Mouse (Mus musculus): ENCODE results near the gene Zfp239.

Zfp239 gene

GRCm38 (mm10) chr6:117868187-117868586 lies 6.3 kb downstream of the Zfp239 start:
- CTCF ChIA-PET = no interaction called here
- POLR2A ChIA-PET = interaction anchor here in 2 of 4 experiments (1.1 to 11.7 kb wide), 5 partner anchors 11 to 49 kb away, joined by 3 to 320 read pairs (median 3); no protein-coding TSS in a partner anchor

GRCm38 (mm10) chr6:117871034-117871433 lies 9.1 kb downstream of the Zfp239 start:
- CTCF ChIA-PET = interaction anchor here in 3 of 4 experiments (0.5 to 2.4 kb wide), 9 partner anchors 8 to 51 kb away, joined by 3 to 11 read pairs (median 5); no protein-coding TSS in a partner anchor

GRCm38 (mm10) chr6:117873450-117873849 lies 11.6 kb downstream of the Zfp239 start:
- POLR2A ChIA-PET = interaction anchor here (0.6 to 11.7 kb wide), 16 partner anchors 9 to 319 kb away, joined by 3 to 320 read pairs (median 16); partner anchors contain the start of genes Hnrnpf (in 1 of the 4), Zfp239 (in 1 of the 4) and Zfp637 (in 1 of the 4)

More at GRCm38 (mm10) chr6:117871034-117871433, 9.1 kb downstream of the Zfp239 start:
- POLR2A ChIA-PET = interaction anchor here (0.7 to 11.7 kb wide), 49 partner anchors 8 to 268 kb away, joined by 3 to 320 read pairs (median 7); partner anchors contain the start of genes Zfp637 (in 3 of the 4), Fxyd4 (in 2 of the 4), Hnrnpf (in 2 of the 4) and Csgalnact2 (in 1 of the 4)

GRCm38 (mm10) chr6:117874621-117875281 lies 12.9 kb downstream of the Zfp239 start:
- ChIA-PET POLR2A (interaction anchor here in 3 of 4 experiments (0.6 to 11.7 kb wide), 12 partner anchors 8 to 54 kb away, joined by 3 to 320 read pairs (median 4); partner anchors contain the start of gene Zfp239 (in 1 of the 3)), CTCF (interaction anchor here in 3 of 4 experiments (0.6 to 1.2 kb wide), 3 partner anchors 11 to 878 kb away, joined by 3 to 7 read pairs (median 4); no protein-coding TSS in a partner anchor)

More at GRCm38 (mm10) chr6:117873450-117873849, 11.6 kb downstream of the Zfp239 start:
- CTCF ChIA-PET = interaction anchor here in 2 of 4 experiments (0.6 to 0.7 kb wide), 2 partner anchors 10 to 25 kb away, joined by 4 to 7 read pairs; no protein-coding TSS in a partner anchor

- CTCF ChIA-PET = interaction anchor here in 2 of 4 experiments (0.6 to 1.2 kb wide), 3 partner anchors 29 to 53 kb away, joined by 3 to 4 read pairs (median 3); no protein-coding TSS in a partner anchor
- POLR2A ChIA-PET = interaction anchor here (0.6 to 7.7 kb wide), 45 partner anchors 7 to 187 kb away, joined by 3 to 57 read pairs (median 6); partner anchors contain the start of genes Hnrnpf (in 3 of the 4) and Zfp637 (in 1 of the 4)
These were observed 17.0 kb downstream of the Zfp239 start for GRCm38 (mm10) chr6:117878700-117879407.

- CTCF ChIA-PET = interaction anchor here in 2 of 4 experiments (0.6 to 1.2 kb wide), 3 partner anchors 29 to 53 kb away, joined by 3 to 4 read pairs (median 3); no protein-coding TSS in a partner anchor
- POLR2A ChIA-PET = interaction anchor here (0.7 to 7.7 kb wide), 41 partner anchors 8 to 86 kb away, joined by 3 to 117 read pairs (median 6); partner anchors contain the start of genes Hnrnpf (in 3 of the 4) and Zfp637 (in 1 of the 4)
These were observed 17.7 kb downstream of the Zfp239 start for GRCm38 (mm10) chr6:117879408-117880115.

GRCm38 (mm10) chr6:117880394-117880838 lies 18.5 kb downstream of the Zfp239 start:
- ChIA-PET POLR2A (interaction anchor here (0.7 to 14.3 kb wide), 26 partner anchors 8 to 57 kb away, joined by 3 to 520 read pairs (median 16); partner anchors contain the start of genes Hnrnpf (in 3 of the 4) and Fxyd4 (in 1 of the 4)), CTCF (interaction anchor here in 1 of 4 experiments (1.5 to 1.9 kb wide), 2 partner anchors 9 to 17 kb away, joined by 3 to 6 read pairs; no protein-coding TSS in a partner anchor)

GRCm38 (mm10) chr6:117881229-117881628 lies 19.3 kb downstream of the Zfp239 start:
- POLR2A ChIA-PET = interaction anchor here (0.6 to 14.3 kb wide), 50 partner anchors 9 to 1933 kb away, joined by 3 to 520 read pairs (median 6); partner anchors contain the start of genes Hnrnpf (in 3 of the 4), Fxyd4 (in 2 of the 4) and Zfp637 (in 1 of the 4)

GRCm38 (mm10) chr6:117881997-117882396 lies 20.1 kb downstream of the Zfp239 start:
- ChIA-PET CTCF (interaction anchor here in 3 of 4 experiments (0.6 to 1.9 kb wide), 6 partner anchors 11 to 40 kb away, joined by 3 to 6 read pairs (median 4); no protein-coding TSS in a partner anchor), POLR2A (interaction anchor here (0.7 to 14.3 kb wide), 41 partner anchors 9 to 184 kb away, joined by 3 to 520 read pairs (median 8); partner anchors contain the start of genes Hnrnpf (in 3 of the 4) and Zfp637 (in 1 of the 4))

More at GRCm38 (mm10) chr6:117881229-117881628, 19.3 kb downstream of the Zfp239 start:
- CTCF ChIA-PET = interaction anchor here (0.5 to 1.9 kb wide), 12 partner anchors 9 to 104 kb away, joined by 3 to 10 read pairs (median 4); partner anchors contain the start of gene Zfp637 (in 1 of the 4)

GRCm38 (mm10) chr6:117885943-117886342 lies 24.0 kb downstream of the Zfp239 start:
- POLR2A ChIA-PET = interaction anchor here in 3 of 4 experiments (0.6 to 14.3 kb wide), 12 partner anchors 13 to 174 kb away, joined by 3 to 520 read pairs (median 18); partner anchors contain the start of gene Hnrnpf (in 2 of the 3)

GRCm38 (mm10) chr6:117888032-117888431 lies 26.1 kb downstream of the Zfp239 start:
- POLR2A ChIA-PET = interaction anchor here in 3 of 4 experiments (0.7 to 14.3 kb wide), 11 partner anchors 9 to 104 kb away, joined by 3 to 520 read pairs (median 21); partner anchors contain the start of gene Hnrnpf (in 2 of the 3)
- CTCF ChIA-PET = interaction anchor here in 1 of 4 experiments (0.6 kb wide), 1 partner anchor 1521 kb away, joined by 3 read pairs; no protein-coding TSS in a partner anchor

More at GRCm38 (mm10) chr6:117885943-117886342, 24.0 kb downstream of the Zfp239 start:
- CTCF ChIA-PET = no interaction called here

GRCm38 (mm10) chr6:117888642-117889096 lies 26.8 kb downstream of the Zfp239 start:
- ChIA-PET CTCF (interaction anchor here in 3 of 4 experiments (0.6 to 1.1 kb wide), 3 partner anchors 11 to 1520 kb away, joined by 3 read pairs; partner anchors contain the start of gene Hnrnpf (in 1 of the 3)), POLR2A (interaction anchor here (0.5 to 14.3 kb wide), 19 partner anchors 6 to 46 kb away, joined by 3 to 520 read pairs (median 7); partner anchors contain the start of gene Hnrnpf (in 2 of the 4))

GRCm38 (mm10) chr6:117890257-117890656 lies 28.4 kb downstream of the Zfp239 start:
- POLR2A ChIA-PET = interaction anchor here (0.6 to 14.3 kb wide), 24 partner anchors 8 to 319 kb away, joined by 3 to 520 read pairs (median 14); partner anchors contain the start of gene Hnrnpf (in 3 of the 4)
- CTCF ChIA-PET = interaction anchor here in 1 of 4 experiments (0.5 kb wide), 1 partner anchor 9 kb away, joined by 3 read pairs; no protein-coding TSS in a partner anchor

GRCm38 (mm10) chr6:117891369-117892160 lies 29.7 kb downstream of the Zfp239 start:
- CTCF ChIA-PET = interaction anchor here in 3 of 4 experiments (0.5 to 1.7 kb wide), 5 partner anchors 10 to 1973 kb away, joined by 3 to 7 read pairs (median 4); no protein-coding TSS in a partner anchor
- POLR2A ChIA-PET = interaction anchor here (0.5 to 14.3 kb wide), 44 partner anchors 8 to 281 kb away, joined by 3 to 520 read pairs (median 6); partner anchors contain the start of gene Hnrnpf (in 4 of the 4)

GRCm38 (mm10) chr6:117892386-117892785 lies 30.5 kb downstream of the Zfp239 start:
- ChIA-PET CTCF (interaction anchor here in 2 of 4 experiments (1.3 to 1.7 kb wide), 2 partner anchors 11 to 41 kb away, joined by 5 to 7 read pairs; no protein-coding TSS in a partner anchor), POLR2A (interaction anchor here (0.5 to 14.3 kb wide), 28 partner anchors 8 to 153 kb away, joined by 3 to 520 read pairs (median 9); partner anchors contain the start of gene Hnrnpf (in 2 of the 4))
